Mouse (Mus musculus) midbrain, embryonic 16.5 days (tissue): Measurements from ENCODE around the gene Zar1l. TPM values are rescaled to one million over a fixed set of nuclear protein-coding genes. Genes with fewer than 3 reads are reported as not detected.

ENCODE experiments used
- ATAC-seq: fragments of 200-750 bp; cut with Nextera tagmentation; 2 replicates; pipeline ENCODE4 v1.8.0; 2017; ENCODE audit warnings: moderate TSS enrichment
- H3K27ac ChIP-seq: fragments of 300-500 bp; sonication (generic); 2 replicates; pipeline ENCODE4 v1.5.1; 2014; ENCODE audit warnings: mild to moderate bottlenecking, low read length, mixed read lengths
- H3K27me3 ChIP-seq: fragments of 300-500 bp; sonication (generic); 2 replicates; pipeline ENCODE4 v1.6.1; 2014; ENCODE audit warnings: low read depth, low read length, mixed read lengths; ENCODE audit not compliant: control insufficient read depth, insufficient read depth
- H3K36me3 ChIP-seq: fragments of 300-500 bp; sonication (generic); 2 replicates; pipeline ENCODE4 v1.6.1; 2014; ENCODE audit warnings: mild to moderate bottlenecking, low read length, moderate library complexity, mixed read lengths; ENCODE audit not compliant: control insufficient read depth, insufficient read depth
- H3K4me1 ChIP-seq: fragments of 300-500 bp; sonication (generic); 2 replicates; pipeline ENCODE4 v1.6.1; 2014; ENCODE audit warnings: mild to moderate bottlenecking, low read length, mixed read lengths; ENCODE audit not compliant: control insufficient read depth, insufficient read depth
- H3K4me2 ChIP-seq: fragments of 300-500 bp; sonication (generic); 2 replicates; pipeline ENCODE4 v1.6.1; 2014; ENCODE audit warnings: mild to moderate bottlenecking, low read length, mixed read lengths
- H3K4me3 ChIP-seq: fragments of 300-500 bp; sonication (generic); 2 replicates; pipeline ENCODE4 v1.5.1; 2014; ENCODE audit warnings: low read depth, mild to moderate bottlenecking, low read length, moderate library complexity, mixed read lengths
- H3K9ac ChIP-seq: fragments of 300-500 bp; sonication (generic); 2 replicates; pipeline ENCODE4 v1.6.1; 2014; ENCODE audit warnings: low read depth, low read length, mixed read lengths
- H3K9me3 ChIP-seq: fragments of 300-500 bp; sonication (generic); replicated peaks from 2 replicates; pipeline ENCODE4 v1.6.1; 2014; ENCODE audit warnings: mild to moderate bottlenecking, low read length, mixed read lengths; ENCODE audit not compliant: control insufficient read depth, poor library complexity, severe bottlenecking
- WGBS: fragments of 180-500 bp; shearing (Covaris S2); extraction: QIAGEN DNeasy Blood & Tissue Kit; methylation state at CpG from one replicate; pipeline ENCODE4 v1.1.7; 2014; 5-methylcytosine and 5-hydroxymethylcytosine counted together
- polyA plus RNA-seq: library from polyadenylated mRNA; unstranded; fragments of >200 nt; fragmentation: Nextera tagmentation; extraction: Ambion mirVana; gene quantifications from 2 replicates; pipeline ENCODE4 v1.2.1, GENCODE M21; 2015

Gene Zar1l
- polyA plus RNA-seq, 1 experiment from 2014 or later: not detected

- 93% methylated on average over 2 of the region's 2 CpGs for WGBS
Measured at GRCm38 (mm10) chr5:150543184-150543583, 25.2 kb upstream of the Zar1l start.

GRCm38 (mm10) chr5:150541302-150541701, 23.3 kb upstream of the Zar1l start:
- Histone ChIP-seq H3K27me3 (no peaks in the 10 kb centered on the region), H3K36me3 (peaks cover 22% of the 10 kb centered on the region), H3K4me2 (no peak overlapping the region), H3K9me3 (no peaks in the 10 kb centered on the region; the same call in 1 of the 2 replicates), H3K9ac (no peak overlapping the region), H3K27ac (no peak overlapping the region), H3K4me1 (no peaks in the 10 kb centered on the region), H3K4me3 (no peak overlapping the region)
- no peak for ATAC-seq
- 98% methylated on average over 1 of the region's 1 CpGs for WGBS

More at GRCm38 (mm10) chr5:150543184-150543583, 25.2 kb upstream of the Zar1l start:
- no peak overlapping the region for H3K4me2 ChIP-seq
- H3K4me3 ChIP-seq: no peak overlapping the region
- no peaks in the 10 kb centered on the region for H3K4me1 ChIP-seq
- H3K9ac ChIP-seq: no peak overlapping the region
- no peak overlapping the region for H3K27ac ChIP-seq
- no peaks in the 10 kb centered on the region; the same call in 1 of the 2 replicates for H3K9me3 ChIP-seq
- ATAC-seq: no peak
- H3K27me3 ChIP-seq: no peaks in the 10 kb centered on the region
- H3K36me3 ChIP-seq: peaks cover 17% of the 10 kb centered on the region

- Histone ChIP-seq H3K9me3 (no peaks in the 10 kb centered on the region), H3K4me3 (no peak overlapping the region), H3K4me2 (no peak overlapping the region), H3K27ac (no peak overlapping the region), H3K9ac (no peak overlapping the region), H3K4me1 (peaks cover 7% of the 10 kb centered on the region; the same call in 1 of the 2 replicates), H3K36me3 (peaks cover under 1% of the 10 kb centered on the region; the same call in 1 of the 2 replicates), H3K27me3 (no peaks in the 10 kb centered on the region)
- no peak for ATAC-seq
- 86% methylated on average over 2 of the region's 2 CpGs for WGBS
Measured at GRCm38 (mm10) chr5:150525239-150525638, 7.3 kb upstream of the Zar1l start.

- H3K4me3 ChIP-seq: peak overlapping the region; percentile 68
- no peak for ATAC-seq
Measured at GRCm38 (mm10) chr5:150522867-150523234, 4.9 kb upstream of the Zar1l start.

GRCm38 (mm10) chr5:150521937-150522866, 4.2 kb upstream of the Zar1l start, which contains the start of gene Brca2:
Gene Brca2, plus strand, starts transcription at chr5:150522630.
- peak within 1 kb of the TSS; percentile 78 for H3K9ac ChIP-seq
- H3K27me3 ChIP-seq: no peaks in the 10 kb centered on the region
- no peaks in the 10 kb centered on the region for H3K9me3 ChIP-seq
- H3K36me3 ChIP-seq: no peaks in the 10 kb centered on the region
- H3K27ac ChIP-seq: peak within 1 kb of the TSS; percentile 62; the same call in 1 of the 2 replicates
- peak within 1 kb of the TSS; percentile 68 for H3K4me3 ChIP-seq
- ATAC-seq: peak; percentile 94
- WGBS: 5% methylated on average over 63 of the region's 63 CpGs
- H3K4me1 ChIP-seq: peaks cover 7% of the 10 kb centered on the region; the same call in 1 of the 2 replicates
- peak within 1 kb of the TSS; percentile 57 for H3K4me2 ChIP-seq

More at GRCm38 (mm10) chr5:150522867-150523234, 4.9 kb upstream of the Zar1l start:
- Histone ChIP-seq H3K9me3 (no peaks in the 10 kb centered on the region), H3K27ac (peak overlapping the region; percentile 62; the same call in 1 of the 2 replicates), H3K9ac (peak overlapping the region; percentile 78), H3K36me3 (no peaks in the 10 kb centered on the region), H3K4me1 (peaks cover 7% of the 10 kb centered on the region; the same call in 1 of the 2 replicates), H3K4me2 (peak overlapping the region; percentile 57), H3K27me3 (no peaks in the 10 kb centered on the region)
- 8% methylated on average over 11 of the region's 11 CpGs for WGBS

- no peaks in the 10 kb centered on the region for H3K9me3 ChIP-seq
- H3K27me3 ChIP-seq: no peaks in the 10 kb centered on the region
- H3K27ac ChIP-seq: no peak overlapping the region
- H3K4me3 ChIP-seq: no peak overlapping the region
- ATAC-seq: no peak
- no peak overlapping the region for H3K9ac ChIP-seq
- H3K36me3 ChIP-seq: no peaks in the 10 kb centered on the region
- H3K4me1 ChIP-seq: peaks cover 7% of the 10 kb centered on the region; the same call in 1 of the 2 replicates
- 85% methylated on average over 1 of the region's 1 CpGs for WGBS
- H3K4me2 ChIP-seq: no peak overlapping the region
Measured at GRCm38 (mm10) chr5:150519551-150519950, 1.6 kb upstream of the Zar1l start.

- 100% methylated on average over 1 of the region's 1 CpGs for WGBS
- Histone ChIP-seq H3K4me3 (no peak overlapping the region), H3K27ac (no peak overlapping the region), H3K9ac (no peak overlapping the region), H3K4me1 (no peaks in the 10 kb centered on the region), H3K36me3 (no peaks in the 10 kb centered on the region), H3K9me3 (no peaks in the 10 kb centered on the region), H3K27me3 (no peaks in the 10 kb centered on the region), H3K4me2 (no peak overlapping the region)
- ATAC-seq: no peak
Measured at GRCm38 (mm10) chr5:150514027-150514426, 3.9 kb downstream of the Zar1l start.

GRCm38 (mm10) chr5:150513264-150513663, 4.7 kb downstream of the Zar1l start:
- no peaks in the 10 kb centered on the region for H3K9me3 ChIP-seq
- H3K36me3 ChIP-seq: no peaks in the 10 kb centered on the region
- H3K4me3 ChIP-seq: no peak overlapping the region
- ATAC-seq: no peak
- no peaks in the 10 kb centered on the region for H3K4me1 ChIP-seq
- H3K4me2 ChIP-seq: no peak overlapping the region
- no peak overlapping the region for H3K27ac ChIP-seq
- WGBS: 75% methylated on average over 4 of the region's 4 CpGs
- H3K9ac ChIP-seq: no peak overlapping the region
- H3K27me3 ChIP-seq: no peaks in the 10 kb centered on the region
